Mouse (Mus musculus): ENCODE measurements around the gene Rgs19. TPM values are rescaled to one million over a fixed set of nuclear protein-coding genes. Genes with fewer than 3 reads are reported as not detected.

Gene Rgs19
- total RNA-seq, 2 experiments from 2014 or later: 32.2 to 39.5 TPM

- DNase-seq (ENCODE audit: extremely low spot score in 1 of 2, low spot score in 1 of 2): no peak
Observed at GRCm38 (mm10) chr2:181684713-181685112, 9.1 kb downstream of the Rgs19 start.

GRCm38 (mm10) chr2:181683381-181683780 is 10.4 kb downstream of the Rgs19 start:
- DNase-seq (ENCODE audit: extremely low spot score in 1 of 2, low spot score in 1 of 2): no peak

- DNase-seq (ENCODE audit: extremely low spot score in 1 of 2, low spot score in 1 of 2): no peak
Observed at GRCm38 (mm10) chr2:181681978-181682377, 11.8 kb downstream of the Rgs19 start.

- DNase-seq (ENCODE audit: extremely low spot score in 1 of 2, low spot score in 1 of 2): no peak
Observed at GRCm38 (mm10) chr2:181680716-181681117, 13.1 kb downstream of the Rgs19 start.

DNA sequence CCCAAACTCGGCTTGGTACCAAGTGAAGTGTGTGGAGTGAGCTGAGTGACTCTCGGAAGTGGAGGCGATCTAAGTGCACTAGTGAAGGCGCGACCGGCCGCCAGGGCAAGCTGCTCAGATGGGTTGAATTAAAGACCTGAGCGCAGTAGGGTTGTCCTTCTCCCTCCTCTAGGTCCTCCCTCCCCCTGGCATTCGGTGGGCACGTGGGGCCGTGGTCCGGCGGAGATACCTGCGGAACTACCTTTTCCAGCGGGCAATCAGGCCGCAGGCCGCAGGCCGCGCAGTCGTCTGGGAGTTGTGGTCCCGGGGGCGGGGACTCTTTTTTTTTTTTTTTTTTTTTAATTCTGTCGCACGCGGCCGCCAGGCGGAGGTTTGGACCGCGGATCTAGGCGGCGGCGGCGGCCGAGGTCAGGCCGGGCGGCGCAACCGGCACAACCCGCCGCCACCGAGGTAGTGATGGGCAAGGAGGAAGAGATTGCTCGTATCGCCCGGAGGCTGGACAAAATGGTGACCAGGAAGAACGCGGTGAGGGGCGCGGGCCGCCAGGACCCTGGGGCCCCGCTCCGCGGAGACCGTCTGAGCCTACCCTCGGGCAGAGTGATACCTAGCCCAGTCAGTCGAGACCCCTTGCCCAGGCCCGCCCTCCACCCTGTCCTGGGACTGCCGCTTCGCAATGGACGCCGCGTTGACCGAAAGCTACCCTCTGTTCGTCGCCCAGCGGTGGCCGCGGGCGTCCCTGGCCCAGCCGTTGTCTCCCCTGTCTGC is 13.6 kb downstream of the Rgs19 start, which contains the start of gene Tcea2:
Gene Tcea2 (plus strand): TSS at position 360 of the 765 bp plus-strand sequence.
- DNase-seq (ENCODE audit: extremely low spot score in 1 of 2, low spot score in 1 of 2): peak; percentile 63

DNA sequence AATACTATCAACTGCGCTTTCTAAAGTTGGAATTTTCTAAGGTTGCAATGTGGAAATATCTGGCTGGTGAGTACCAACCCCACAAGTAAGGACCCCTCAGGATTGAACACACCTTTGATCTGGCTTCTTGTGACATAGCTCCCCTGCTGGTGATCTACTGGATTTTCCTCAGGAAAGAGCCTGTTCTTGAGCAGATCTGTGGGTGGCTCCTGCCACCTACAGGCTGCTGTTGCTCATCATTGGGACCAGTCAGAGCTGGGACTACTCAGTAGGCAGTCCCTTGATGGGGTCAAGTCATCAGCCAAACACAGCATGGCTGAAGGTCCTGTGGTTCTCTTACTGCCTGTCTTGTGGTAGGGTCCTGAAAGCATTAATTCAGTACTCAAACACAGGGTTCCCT is 15.0 kb downstream of the Rgs19 start:
- peak in 1 of 2 experiments; percentile 62 for DNase-seq (ENCODE audit: extremely low spot score in 1 of 2, low spot score in 1 of 2)

- no peak for DNase-seq (ENCODE audit: extremely low spot score in 1 of 2, low spot score in 1 of 2)
Observed at GRCm38 (mm10) chr2:181677755-181678098, 16.1 kb downstream of the Rgs19 start.

GRCm38 (mm10) chr2:181677096-181677754 is 16.6 kb downstream of the Rgs19 start:
- no peak for DNase-seq (ENCODE audit: extremely low spot score in 1 of 2, low spot score in 1 of 2)

- DNase-seq (ENCODE audit: extremely low spot score in 1 of 2, low spot score in 1 of 2): no peak
Observed at GRCm38 (mm10) chr2:181676424-181676823, 17.4 kb downstream of the Rgs19 start.

DNA sequence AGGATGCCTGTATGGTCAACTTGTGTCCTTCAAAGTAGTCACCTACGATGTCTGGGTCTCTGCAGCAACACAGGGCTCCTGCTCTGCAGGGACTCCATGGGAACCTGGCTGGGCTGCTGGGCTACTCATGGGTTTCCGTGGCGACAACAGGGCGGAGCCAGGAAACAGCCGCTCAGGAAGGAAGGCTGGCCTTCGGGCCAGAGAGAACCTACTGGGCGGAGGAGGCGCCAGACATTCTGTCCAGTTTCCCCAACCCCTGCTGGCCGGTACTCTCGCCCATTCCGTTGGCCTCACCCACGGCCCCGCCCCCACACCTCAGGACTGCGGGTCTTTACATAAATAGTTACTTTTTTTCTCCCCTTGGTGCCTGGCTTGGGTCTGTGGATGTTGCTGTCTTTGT is 18.3 kb downstream of the Rgs19 start:
- peak in 1 of 2 experiments; percentile 45 for DNase-seq (ENCODE audit: extremely low spot score in 1 of 2, low spot score in 1 of 2)

- no peak for DNase-seq (ENCODE audit: extremely low spot score in 1 of 2, low spot score in 1 of 2)
Observed at GRCm38 (mm10) chr2:181674934-181675333, 18.8 kb downstream of the Rgs19 start.

- no peak for DNase-seq (ENCODE audit: extremely low spot score in 1 of 2, low spot score in 1 of 2)
Observed at GRCm38 (mm10) chr2:181673501-181673900, 20.3 kb downstream of the Rgs19 start.

DNA sequence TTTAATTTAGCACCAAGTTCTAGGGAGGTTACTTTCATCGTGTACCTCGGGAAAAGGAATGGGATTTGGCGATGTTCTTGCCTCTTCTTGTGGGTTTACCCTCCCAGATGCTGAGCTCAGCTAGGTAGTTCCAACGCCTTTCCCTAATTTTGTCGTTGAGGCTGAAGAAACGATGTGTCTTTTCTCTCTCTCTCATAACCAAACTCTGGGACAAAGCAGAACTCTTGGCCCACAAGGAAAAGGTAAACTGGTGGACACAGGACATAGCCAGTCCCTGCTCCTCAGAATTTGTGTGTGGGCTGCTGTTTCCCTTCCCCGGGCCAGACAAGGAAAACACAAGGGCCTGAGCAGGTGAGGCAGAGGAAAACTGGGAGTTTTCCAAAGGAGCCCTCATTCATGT is 21.8 kb downstream of the Rgs19 start:
- DNase-seq (ENCODE audit: extremely low spot score in 1 of 2, low spot score in 1 of 2): no peak

DNA sequence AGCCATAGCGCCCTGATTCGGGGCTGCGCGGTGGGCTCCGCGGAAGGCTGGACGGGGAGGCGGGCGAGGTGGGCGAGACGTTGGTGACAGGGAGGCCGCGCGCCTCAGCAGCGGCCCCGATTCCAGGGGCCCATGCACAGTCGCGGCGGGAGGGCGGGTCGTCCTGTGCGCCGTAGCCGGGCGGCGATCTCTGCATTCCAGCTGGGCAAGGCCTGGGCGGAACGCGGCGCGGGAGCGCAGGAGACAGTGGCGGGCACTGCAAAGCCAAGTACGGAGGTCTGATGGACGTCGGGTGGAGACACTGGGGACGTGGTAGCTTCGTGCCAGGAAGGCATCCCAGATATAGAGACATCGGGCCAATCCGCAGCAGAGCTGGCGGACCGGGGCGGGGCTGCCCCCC is 22.5 kb downstream of the Rgs19 start, which contains the start of gene Sox18:
Gene Sox18 (minus strand): TSS at position 315 of the 400 bp plus-strand sequence.
- no peak for DNase-seq (ENCODE audit: extremely low spot score in 1 of 2, low spot score in 1 of 2)

- no peak for DNase-seq (ENCODE audit: extremely low spot score in 1 of 2, low spot score in 1 of 2)
Observed at GRCm38 (mm10) chr2:181670913-181671311, 22.9 kb downstream of the Rgs19 start.

GRCm38 (mm10) chr2:181670285-181670912 is 23.4 kb downstream of the Rgs19 start:
- DNase-seq (ENCODE audit: extremely low spot score in 1 of 2, low spot score in 1 of 2): no peak

- no peak for DNase-seq (ENCODE audit: extremely low spot score in 1 of 2, low spot score in 1 of 2)
Observed at GRCm38 (mm10) chr2:181663298-181663630, 30.5 kb downstream of the Rgs19 start.

DNA sequence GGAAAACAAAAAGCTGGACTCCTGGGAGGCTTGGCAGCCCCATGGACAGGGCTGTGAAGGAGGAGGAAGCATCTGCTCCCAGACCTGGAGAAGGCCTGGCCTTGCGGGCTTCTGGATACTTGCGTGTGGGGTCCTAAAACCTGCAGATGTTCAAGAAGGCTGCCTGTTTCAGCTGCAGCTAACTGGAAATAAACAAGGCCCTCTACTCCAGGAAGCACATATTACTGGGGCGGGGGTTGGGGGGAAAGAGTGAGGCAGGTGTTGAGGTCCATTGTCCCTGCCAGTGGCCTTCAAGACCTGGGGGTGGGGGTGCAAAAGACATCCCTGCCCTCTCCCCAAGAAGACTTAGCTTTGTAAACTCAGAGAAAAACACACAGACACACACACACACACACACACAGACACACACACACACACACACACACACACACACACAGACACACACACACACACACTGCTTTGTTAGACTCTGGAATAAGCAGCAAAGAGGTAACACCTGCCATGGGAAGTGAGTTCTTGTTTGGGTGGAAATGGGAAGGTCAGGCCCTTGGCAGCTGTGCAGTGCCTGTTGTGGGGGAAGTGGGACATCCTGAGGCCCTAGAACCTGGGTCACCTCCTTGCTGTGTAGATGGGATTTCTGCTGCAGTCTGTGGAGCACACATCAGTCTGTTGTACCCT is 31.0 kb downstream of the Rgs19 start:
- DNase-seq (ENCODE audit: extremely low spot score in 1 of 2, low spot score in 1 of 2): no peak

- DNase-seq (ENCODE audit: extremely low spot score in 1 of 2, low spot score in 1 of 2): peak; percentile 75 to 84
Observed at GRCm38 (mm10) chr2:181659609-181660055, 34.1 kb downstream of the Rgs19 start.

DNA sequence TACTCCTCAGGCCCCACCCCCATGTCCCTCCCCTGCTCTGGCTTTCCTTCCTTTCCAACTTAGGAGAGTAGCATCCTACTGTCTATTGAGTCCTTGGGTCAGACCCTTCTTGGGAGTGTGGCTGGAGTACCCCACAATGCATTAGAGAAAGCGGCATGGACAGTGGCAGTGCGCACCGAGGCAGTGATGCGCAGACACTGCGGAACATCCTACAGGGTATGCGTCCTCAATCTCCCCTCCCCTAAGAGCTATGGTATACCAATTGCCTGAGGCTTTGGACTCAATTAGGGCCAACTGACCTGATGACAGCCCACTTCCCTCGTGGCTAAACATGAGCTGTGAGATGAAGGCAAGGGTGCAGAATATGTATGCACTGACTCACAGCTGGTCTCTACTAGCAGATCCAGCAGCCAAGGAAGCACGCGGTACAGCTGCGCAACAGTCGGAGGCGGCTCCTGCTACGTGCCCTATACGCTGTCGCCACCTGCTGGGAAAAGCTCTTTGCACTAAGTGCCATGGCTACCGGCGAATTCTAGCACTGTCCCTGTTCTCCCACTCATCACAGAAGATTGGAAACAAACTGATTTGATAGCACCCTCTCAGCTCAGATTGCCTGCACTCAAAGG is 34.7 kb downstream of the Rgs19 start:
- DNase-seq (ENCODE audit: extremely low spot score in 1 of 2, low spot score in 1 of 2): peak; percentile 55

All from layer of hippocampus, postnatal 25 days (tissue).